Mouse (Mus musculus): ENCODE data around the gene Mterf1b. TPM values are rescaled to one million over a fixed set of nuclear protein-coding genes. Genes with fewer than 3 reads are reported as not detected.

The Mterf1b gene
- polyA plus RNA-seq (2015; fragmentation: Nextera tagmentation; extraction: Ambion mirVana), result 2.7 and 4.0 TPM in 2 replicates

GRCm38 (mm10) chr5:4191671-4192480, at the start of gene Mterf1b:
TSS of gene Mterf1b (plus strand) at chr5:4192367.

Other genes starting within 250 kb of the Mterf1b start
- 7.8 and 8.5 TPM in 2 replicates for gene Cyp51, start 87.6 kb upstream of the Mterf1b start, polyA plus RNA-seq (2015; fragmentation: Nextera tagmentation; extraction: Ambion mirVana)

Data from spleen, postnatal 0 days (tissue).